Mouse (Mus musculus) megakaryocyte, adult 5-6 weeks (primary cell): Measurements from ENCODE around the gene Bend4. TPM values are rescaled to one million over a fixed set of nuclear protein-coding genes. Genes with fewer than 3 reads are reported as not detected.

Experiments used
- total RNA-seq, 2 experiments: library from RNA; stranded (forward) in 1 of 2; stranded (reverse) in 1 of 2; fragments of 153-499, 151-499 nt in 1 of 2; fragments of 221-1000, 200-1000 nt in 1 of 2; gene quantifications; 2 replicates each; pipeline versions ENCODE4 v1.2.3 to v1.2.4; 2015 to 2017

Bend4 gene
- total RNA-seq, 2 experiments from 2014 or later, result 1.1 to 1.7 TPM

Other genes with a start within 250 kb of the Bend4 start
- gene Tmem33, start 167.7 kb downstream of the Bend4 start, total RNA-seq (2015), result 99.7 and 105 TPM in 2 replicates
- 38.6 and 47.3 TPM in 2 replicates for gene Tmem33, start 167.7 kb downstream of the Bend4 start, total RNA-seq (2017)
- gene Slc30a9, start 121.4 kb downstream of the Bend4 start, total RNA-seq (2015), result 17.4 and 22.5 TPM in 2 replicates
- gene Slc30a9, start 121.4 kb downstream of the Bend4 start, total RNA-seq (2017), result 20.3 and 42.4 TPM in 2 replicates
- gene Shisa3, start 179.6 kb upstream of the Bend4 start, total RNA-seq (2015), result not detected in 2 replicates
- not detected in 2 replicates for gene Shisa3, start 179.6 kb upstream of the Bend4 start, total RNA-seq (2017)